Mouse (Mus musculus) erythroblast, embryonic 14.5 days (primary cell): Measurements from ENCODE around the gene Akr1c14.

Source experiments
- GATA1 ChIP-seq: IDR thresholded peaks from 2 replicates; pipeline ENCODE4 v1.6.1; 2012; ENCODE audit warnings: low read length, inconsistent platforms, mixed read lengths
- TAL1 ChIP-seq: IDR thresholded peaks from 3 replicates; pipeline ENCODE4 v1.6.1; 2012; ENCODE audit warnings: low read length, inconsistent platforms, mixed read lengths

DNA sequence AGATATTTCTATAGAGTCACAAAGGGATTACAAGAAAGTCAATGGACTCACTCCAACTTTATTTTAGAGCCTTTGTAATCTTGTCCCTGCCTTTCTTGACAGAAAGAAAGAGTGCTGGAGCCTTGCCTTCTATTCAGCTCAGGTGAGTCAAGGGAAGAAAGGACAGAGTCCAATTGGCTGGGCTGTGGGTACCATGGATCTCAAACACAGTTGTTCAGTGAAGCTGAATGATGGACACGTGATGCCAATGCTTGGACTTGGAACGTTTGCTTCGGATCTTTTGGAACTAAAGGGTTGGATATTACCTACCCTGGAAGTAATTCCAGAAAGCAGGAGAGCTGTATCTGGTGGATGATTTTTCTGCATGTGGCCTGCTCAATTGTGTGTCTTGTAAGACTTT is 13.8 kb upstream of the Akr1c14 start:
- TF ChIP-seq GATA1 (no peak), TAL1 (no peak)
